Mouse (Mus musculus) embryo, embryonic 10.5 days (tissue): ENCODE data around the gene Cntnap5b.
A peak's percentile ranks its signal among the peaks of the same experiment; 100 is the strongest.

Experiments
- DNase-seq: peaks from one replicate; pipeline ENCODE4 v3.0.0-alpha.2; 2015; ENCODE audit warnings: low spot score

Cntnap5b gene

DNA sequence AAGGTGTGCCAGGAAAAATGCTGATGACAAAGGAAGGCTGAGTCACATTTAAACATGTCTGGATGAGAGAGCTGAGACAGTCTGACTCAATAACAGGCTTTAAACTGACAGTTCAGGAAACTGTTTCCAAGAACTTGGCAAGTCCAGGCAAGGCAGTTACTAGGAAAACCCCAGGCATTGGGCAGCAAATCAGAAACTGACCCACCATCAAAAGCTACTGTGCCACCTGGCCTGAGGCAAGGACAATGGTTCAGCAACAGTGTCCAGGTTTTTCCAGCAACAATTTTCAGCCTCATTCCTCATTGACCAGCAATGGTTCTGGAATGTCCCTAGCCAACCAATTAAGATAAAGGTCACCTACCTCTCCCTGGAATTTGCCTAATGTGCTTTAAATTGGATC, 399.0 kb downstream of the Cntnap5b start:
- no peak for DNase-seq

DNA sequence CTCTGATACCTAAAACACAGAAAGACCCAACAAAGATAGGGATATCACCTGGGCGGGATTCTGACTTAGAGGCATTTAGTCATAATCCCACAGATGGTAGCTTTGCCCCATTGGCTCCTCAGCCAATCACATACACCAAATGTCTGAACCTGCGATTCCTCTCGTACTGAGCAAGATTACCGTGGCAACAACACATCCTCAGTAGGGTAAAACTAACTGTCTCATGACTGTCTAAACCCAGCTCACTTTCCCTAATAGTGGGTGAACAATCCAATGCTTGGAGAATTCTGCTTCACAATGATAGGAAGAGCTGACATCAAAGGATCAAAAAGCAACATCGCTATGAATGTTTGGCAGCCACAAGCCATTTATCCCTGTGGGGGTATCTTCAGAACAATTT, 407.5 kb downstream of the Cntnap5b start:
- DNase-seq = peak; percentile 92

DNA sequence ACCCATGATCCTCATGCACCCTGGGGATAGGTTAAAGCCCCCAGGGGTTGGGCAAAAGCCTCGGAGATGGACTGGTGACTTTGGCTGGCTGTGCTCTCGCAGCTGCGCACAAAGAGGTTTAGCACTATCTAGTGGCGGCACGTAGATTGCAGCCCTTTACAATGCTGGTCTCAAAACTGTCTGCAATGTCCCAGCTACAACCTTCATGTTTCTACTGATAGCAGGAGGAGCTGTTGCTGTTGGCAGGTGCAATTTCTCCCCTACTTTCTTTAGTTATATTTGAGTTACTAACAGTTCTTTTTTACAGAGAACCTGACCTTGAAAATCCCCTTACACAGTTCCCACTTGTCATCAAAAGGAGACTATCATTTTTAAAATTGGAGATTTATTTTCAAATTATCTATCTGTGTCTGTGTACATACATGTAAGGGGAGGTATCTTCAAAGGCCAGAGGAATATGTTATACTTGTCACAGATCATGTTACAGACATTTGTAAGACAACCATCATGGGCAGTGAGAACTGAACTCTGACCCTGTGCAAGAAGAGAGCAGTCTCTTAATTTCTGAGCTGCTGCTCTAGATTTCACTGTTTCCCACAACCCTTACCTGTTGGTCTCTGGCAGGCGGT, 459.5 kb downstream of the Cntnap5b start:
- peak; percentile 68 for DNase-seq

DNA sequence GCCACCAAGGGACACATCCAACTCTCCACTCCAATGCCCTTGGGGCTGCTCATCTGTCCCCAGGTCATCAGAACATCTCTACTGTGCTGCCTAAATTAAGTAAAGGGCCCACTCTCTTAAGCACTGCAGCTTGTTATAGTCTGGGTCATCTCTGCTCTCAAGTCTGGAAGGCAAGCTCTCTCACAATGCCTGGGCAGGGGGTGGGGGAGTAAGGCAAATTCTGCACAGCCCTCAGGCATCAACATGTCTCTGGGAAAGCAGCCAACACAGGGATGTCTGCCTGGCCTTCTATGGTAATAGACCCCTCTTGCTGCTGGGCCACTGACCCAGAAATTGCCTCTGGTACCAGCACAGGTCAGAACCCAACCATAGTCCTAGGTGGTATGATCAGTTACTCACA, 479.4 kb downstream of the Cntnap5b start:
- DNase-seq = no peak

DNA sequence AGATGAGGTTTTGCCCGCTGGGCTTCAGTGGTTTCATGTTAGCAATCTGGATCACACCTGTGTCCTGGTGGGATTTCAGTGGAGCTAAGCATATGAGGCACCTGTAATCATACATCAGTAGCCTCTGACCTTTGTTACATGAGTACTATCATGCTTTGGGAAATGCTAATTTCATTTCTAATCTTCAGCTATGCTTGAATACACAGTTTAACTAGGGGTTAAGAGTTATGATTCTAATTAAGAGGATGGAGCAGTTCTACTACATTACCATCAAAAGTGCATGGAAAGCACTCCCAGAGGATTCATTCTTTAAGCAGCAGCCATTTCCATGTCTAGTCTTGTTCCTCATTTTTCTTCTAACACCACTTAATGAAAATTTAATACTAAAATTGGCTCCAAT, 538.1 kb downstream of the Cntnap5b start:
- DNase-seq = no peak

DNA sequence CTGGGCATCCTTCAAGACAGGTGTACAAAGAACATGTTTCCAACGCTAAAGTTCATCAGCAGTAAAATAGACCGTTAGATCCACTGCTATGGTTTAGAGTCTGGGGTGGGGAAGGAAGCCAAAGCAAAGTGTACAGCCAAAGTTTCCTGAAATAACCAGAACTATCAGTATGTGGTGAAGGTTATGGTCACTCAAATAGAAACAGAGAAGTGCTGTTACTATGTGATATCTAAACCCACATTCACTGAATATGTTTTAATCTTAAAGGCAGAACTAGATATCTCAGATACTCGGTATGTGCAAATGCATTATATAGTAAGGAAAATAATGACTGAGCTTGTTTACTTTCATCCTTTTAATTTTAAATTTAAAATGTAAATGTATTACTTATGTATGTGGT, 558.5 kb downstream of the Cntnap5b start:
- DNase-seq = no peak

DNA sequence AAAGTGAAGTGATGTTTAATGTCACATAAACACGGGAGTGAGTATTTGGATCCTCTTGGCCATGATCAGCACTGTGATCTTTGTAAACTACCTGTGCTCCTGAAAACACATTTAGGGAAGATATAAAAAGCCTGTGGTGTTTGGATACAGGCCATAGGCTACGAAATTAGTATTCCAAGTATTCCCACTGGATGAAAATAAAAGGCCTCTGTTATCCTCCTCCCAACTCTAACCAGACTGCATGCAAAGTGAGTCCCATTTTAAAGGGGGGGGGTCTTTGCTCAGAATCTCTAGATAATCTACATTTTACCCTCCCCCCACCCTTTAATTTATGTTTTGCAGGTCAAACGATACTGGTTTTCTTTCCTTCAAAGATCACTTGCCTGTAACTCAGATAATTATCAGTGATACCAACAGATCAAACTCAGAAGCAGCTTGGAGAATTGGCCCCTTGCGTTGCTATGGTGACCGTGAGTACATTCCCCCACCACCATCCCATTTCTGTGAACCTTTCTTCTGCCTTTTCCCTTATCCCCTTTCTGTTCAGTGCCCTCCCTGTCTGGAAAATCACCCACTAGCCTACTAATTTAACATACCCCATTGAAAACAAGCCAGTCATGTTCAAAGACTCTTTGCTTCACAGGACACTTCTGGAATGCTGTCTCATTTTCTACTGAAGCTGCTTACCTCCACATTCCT, 597.0 kb downstream of the Cntnap5b start:
- DNase-seq = peak; percentile 1

DNA sequence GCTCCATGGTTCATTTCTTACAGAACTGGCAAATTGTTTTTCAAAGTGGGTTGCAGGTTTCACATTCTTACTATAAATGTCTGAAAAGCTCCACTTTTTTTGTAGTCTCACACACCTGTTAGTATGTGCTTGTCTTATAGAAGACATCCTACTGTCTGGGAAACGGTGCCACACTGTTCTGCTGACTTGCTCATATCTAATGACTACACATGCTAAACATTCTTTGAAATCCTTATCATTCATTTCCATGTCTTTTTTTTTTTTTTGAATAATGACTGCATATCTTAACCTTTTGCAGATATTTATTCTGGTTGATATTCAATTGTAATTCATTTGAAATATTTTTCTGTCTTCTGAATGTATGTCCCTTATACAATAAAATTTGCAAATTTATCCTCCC, 613.7 kb downstream of the Cntnap5b start:
- no peak for DNase-seq

DNA sequence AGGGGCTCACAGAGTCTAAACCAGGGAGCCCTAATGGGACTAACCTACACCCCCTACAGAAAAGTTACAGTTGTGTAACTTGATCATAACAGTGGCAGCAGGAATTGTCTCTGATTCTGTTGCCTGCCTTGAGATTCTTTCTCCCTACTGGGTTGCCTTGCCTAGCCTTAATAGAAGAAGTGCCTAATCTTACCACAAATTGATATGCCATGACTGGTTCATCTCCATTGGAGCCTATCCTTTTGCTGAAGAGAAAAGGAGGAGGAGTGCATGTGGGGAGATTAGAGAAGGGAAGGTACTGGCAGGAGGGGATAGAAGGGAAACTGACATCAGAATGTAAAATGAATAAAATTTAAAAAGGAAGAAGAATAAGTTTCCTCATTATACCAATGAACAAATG, 621.5 kb downstream of the Cntnap5b start:
- DNase-seq = no peak

DNA sequence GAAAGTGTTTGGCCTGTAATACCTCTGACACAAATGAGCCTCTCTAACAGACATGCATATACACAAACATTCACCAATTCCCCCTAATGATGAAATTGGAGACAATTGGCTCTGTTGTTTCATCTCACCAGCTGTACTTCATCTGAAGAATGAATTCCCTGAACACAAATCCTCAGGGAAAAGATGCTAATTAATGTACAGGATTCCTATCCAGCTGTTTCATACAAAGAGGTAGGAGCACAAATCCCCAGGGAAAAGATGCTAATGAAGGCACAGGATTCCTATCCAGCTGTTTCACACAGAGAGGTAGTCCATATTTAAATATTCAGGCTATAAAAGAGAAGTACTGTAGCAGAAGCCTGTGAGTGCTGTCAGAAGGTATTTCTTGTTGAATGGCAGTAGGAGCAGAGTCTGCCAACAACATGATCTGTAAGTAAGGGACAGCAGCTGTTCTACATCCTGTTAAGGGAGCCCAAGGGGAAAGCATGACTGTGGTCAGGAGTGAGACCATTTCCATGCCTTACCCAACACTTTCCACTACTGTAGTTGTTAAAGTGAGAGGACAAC, 644.2 kb downstream of the Cntnap5b start:
- peak; percentile 2 for DNase-seq

DNA sequence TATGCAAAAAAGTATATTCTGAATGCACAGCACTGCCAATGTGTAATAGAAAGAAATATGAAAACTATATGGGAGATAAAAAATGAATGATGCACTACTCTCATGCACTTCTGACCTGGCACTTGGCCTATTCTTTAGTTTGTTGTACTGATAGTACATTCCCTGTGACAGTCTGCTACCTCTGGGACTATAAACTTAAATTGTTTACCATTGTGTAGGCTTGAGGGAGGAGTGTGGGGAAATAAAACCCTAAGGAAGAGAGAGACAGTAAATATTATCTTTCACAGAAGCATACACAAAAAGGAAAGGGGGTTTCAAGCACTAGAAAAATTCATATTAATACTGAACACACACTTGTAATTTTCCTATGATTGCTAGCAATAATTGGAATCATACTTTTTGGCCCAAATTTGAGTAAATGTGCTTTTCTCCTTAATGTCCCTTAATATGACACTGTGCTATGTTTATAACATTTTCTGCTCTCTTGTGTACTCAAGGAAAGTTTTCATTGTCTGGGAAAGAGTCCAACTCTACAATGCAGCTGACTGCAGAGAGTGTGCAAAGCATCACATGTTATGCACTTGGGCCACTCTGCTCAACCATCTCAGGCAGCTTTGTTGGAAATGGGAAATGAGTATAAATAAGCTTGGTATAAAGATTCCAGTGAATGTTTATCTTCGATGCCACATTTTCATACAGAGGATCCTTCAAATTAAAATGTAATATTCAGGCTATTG, 657.6 kb downstream of the Cntnap5b start:
- no peak for DNase-seq

DNA sequence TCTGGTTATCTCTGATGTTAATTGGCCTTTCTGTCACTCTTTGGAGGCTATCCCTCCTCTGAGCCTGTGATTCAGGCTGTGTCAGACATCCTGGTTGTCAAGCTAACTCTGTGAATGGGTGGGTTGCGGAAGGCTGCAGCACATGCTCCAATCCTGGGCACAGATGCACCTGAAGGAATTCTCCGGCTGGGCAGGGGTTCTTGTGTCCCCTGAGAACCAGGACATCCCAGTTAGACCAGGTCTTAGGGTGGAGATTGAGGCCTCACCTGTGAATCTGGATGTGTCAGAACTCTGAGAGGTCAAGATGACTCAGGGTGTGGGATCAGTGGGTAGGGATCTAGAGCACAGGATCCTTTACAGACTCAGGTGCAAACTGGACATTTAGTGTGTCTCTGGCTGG, 691.3 kb downstream of the Cntnap5b start:
- no peak for DNase-seq

DNA sequence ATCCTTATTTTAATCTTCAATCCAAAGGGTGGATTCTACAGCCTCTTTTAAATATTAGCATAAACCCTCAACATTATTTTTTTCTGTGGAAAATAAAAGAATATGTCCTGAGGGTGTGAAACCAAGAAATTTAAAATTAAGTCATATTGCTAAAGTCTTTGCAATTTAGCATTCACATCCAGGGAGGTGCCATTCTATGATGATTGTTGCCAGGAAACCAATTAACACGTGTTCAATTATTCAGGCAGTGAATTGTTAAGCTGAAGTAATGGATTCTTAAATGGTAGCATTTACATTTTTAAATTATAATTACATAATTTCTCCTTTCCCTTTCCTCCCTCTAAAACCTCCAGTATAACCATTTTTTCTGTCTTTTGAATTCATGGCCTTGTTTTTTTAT, 692.7 kb downstream of the Cntnap5b start:
- no peak for DNase-seq

DNA sequence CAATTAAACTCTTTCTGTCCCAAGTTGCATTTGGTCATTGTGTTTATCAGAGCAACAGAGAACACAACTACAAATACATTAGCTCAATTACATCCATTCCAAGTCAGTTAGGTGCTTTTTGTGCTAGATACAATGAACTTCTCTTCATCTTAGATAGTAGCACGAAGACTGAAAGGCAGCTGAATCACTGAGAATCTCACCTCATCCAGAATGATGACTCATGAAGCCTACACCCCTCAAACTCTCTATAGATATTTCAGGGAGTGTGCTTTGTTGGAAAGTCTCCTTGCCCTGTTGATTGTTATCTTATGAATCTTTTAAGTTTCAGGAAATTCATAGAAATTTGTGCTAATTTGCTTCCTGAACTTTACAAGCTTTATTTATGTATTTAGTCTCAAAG, 695.0 kb downstream of the Cntnap5b start:
- DNase-seq = no peak

DNA sequence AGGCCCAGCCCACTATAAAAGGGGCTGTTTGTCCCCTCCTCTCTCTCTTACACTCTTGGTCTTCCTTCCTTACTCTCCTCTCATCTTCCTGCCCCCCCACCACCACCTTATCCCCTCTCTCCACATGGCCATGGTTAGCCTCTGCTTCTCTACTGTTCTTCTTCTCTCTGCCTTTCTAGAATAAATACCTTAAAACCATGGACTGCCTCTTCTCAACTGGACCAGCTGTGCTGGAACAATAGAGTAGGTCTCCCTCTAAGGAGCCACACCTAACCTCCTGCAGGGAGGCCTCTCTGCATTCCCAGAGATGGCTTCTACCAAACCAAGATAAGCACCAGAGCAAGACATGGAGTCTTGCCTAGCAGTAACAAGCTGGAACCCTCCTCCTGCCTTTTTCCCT, 737.3 kb downstream of the Cntnap5b start:
- no peak for DNase-seq
